Mouse (Mus musculus) liver, embryonic 15.5 days (tissue): Measurements from ENCODE around the gene Hk3. TPM values are rescaled to one million over a fixed set of nuclear protein-coding genes. Genes with fewer than 3 reads are reported as not detected.

Source experiments
- ATAC-seq: fragments of 200-750 bp; cut with Nextera tagmentation; 2 replicates; pipeline ENCODE4 v1.8.0; 2017; ENCODE audit warnings: moderate number of reproducible peaks, mild to moderate bottlenecking, moderate library complexity; ENCODE audit not compliant: insufficient read depth
- H3K27ac ChIP-seq: fragments of 300-500 bp; sonication (generic); replicated peaks from 2 replicates; pipeline ENCODE4 v1.5.1; 2015; ENCODE audit warnings: mild to moderate bottlenecking, inconsistent platforms
- H3K27me3 ChIP-seq: fragments of 300-500 bp; sonication (generic); 2 replicates; pipeline ENCODE4 v1.6.1; 2015; ENCODE audit warnings: mild to moderate bottlenecking, inconsistent platforms
- H3K36me3 ChIP-seq: fragments of 300-500 bp; sonication (generic); replicated peaks from 2 replicates; pipeline ENCODE4 v1.6.1; 2015; ENCODE audit warnings: moderate library complexity, mild to moderate bottlenecking, inconsistent platforms
- H3K4me1 ChIP-seq: fragments of 300-500 bp; sonication (generic); replicated peaks from 2 replicates; pipeline ENCODE4 v1.6.1; 2015; ENCODE audit warnings: inconsistent platforms
- H3K4me2 ChIP-seq: fragments of 300-500 bp; sonication (generic); 2 replicates; pipeline ENCODE4 v1.6.1; 2015; ENCODE audit warnings: moderate library complexity, mild to moderate bottlenecking, inconsistent platforms
- H3K4me3 ChIP-seq: fragments of 300-500 bp; sonication (generic); replicated peaks from 2 replicates; pipeline ENCODE4 v1.5.1; 2015; ENCODE audit warnings: mild to moderate bottlenecking, inconsistent platforms
- H3K9ac ChIP-seq: fragments of 300-500 bp; sonication (generic); 2 replicates; pipeline ENCODE4 v1.6.1; 2015; ENCODE audit warnings: moderate library complexity, mild to moderate bottlenecking, inconsistent platforms
- H3K9me3 ChIP-seq: fragments of 300-500 bp; sonication (generic); replicated peaks from 2 replicates; pipeline ENCODE4 v1.6.1; 2016; ENCODE audit warnings: inconsistent platforms
- WGBS: fragments of 180-500 bp; shearing (Covaris S2); methylation state at CpG from one replicate; pipeline ENCODE4 v1.1.7; 2015; ENCODE audit warnings: mixed read lengths; ENCODE audit not compliant: insufficient replicate concordance; 5-methylcytosine and 5-hydroxymethylcytosine counted together
- polyA plus RNA-seq: library from polyadenylated mRNA; unstranded; fragments of >200 nt; fragmentation: Nextera tagmentation; extraction: Ambion mirVana; gene quantifications from 2 replicates; pipeline ENCODE4 v1.2.1, GENCODE M21; 2015

The Hk3 gene
- polyA plus RNA-seq, result 6.6 and 7.9 TPM in 2 replicates

GRCm38 (mm10) chr13:55021194-55021779 lies at the start of gene Hk3:
Hk3 (minus strand) TSS chr13:55021385.
- Histone ChIP-seq H3K4me2 (0 out of 2 replicates have a peak within 1 kb of the TSS, but pooled peaks have one; percentile 15), H3K4me3 (peak within 1 kb of the TSS; percentile 18; the same call in 1 of the 2 replicates), H3K9ac (no peak within 1 kb of the TSS), H3K9me3 (no peaks in the 10 kb centered on the region), H3K36me3 (no peaks in the 10 kb centered on the region), H3K4me1 (no peaks in the 10 kb centered on the region; the same call in 1 of the 2 replicates), H3K27ac (peak within 1 kb of the TSS; percentile 33; the same call in 1 of the 2 replicates), H3K27me3 (no peaks in the 10 kb centered on the region)
- no peak for ATAC-seq
- WGBS, result 52% methylated on average over 13 of the region's 13 CpGs

GRCm38 (mm10) chr13:55069719-55070118 lies 48.5 kb upstream of the Hk3 start:
- Histone ChIP-seq H3K4me1 (no peaks in the 10 kb centered on the region), H3K9me3 (no peaks in the 10 kb centered on the region), H3K4me3 (no peak overlapping the region), H3K9ac (no peak overlapping the region), H3K36me3 (peaks cover 6% of the 10 kb centered on the region), H3K4me2 (no peak overlapping the region), H3K27ac (no peak overlapping the region), H3K27me3 (no peaks in the 10 kb centered on the region)
- 61% methylated on average over 7 of the region's 7 CpGs for WGBS
- ATAC-seq, result no peak

- no peaks in the 10 kb centered on the region for H3K27me3 ChIP-seq
- no peak for ATAC-seq
- WGBS, result 57% methylated on average over 2 of the region's 2 CpGs
- no peak overlapping the region for H3K9ac ChIP-seq
- H3K9me3 ChIP-seq, result no peaks in the 10 kb centered on the region
- H3K4me3 ChIP-seq, result no peak overlapping the region
- no peak overlapping the region for H3K27ac ChIP-seq
- H3K4me2 ChIP-seq, result no peak overlapping the region
- peaks cover under 1% of the 10 kb centered on the region; the same call in 1 of the 2 replicates for H3K36me3 ChIP-seq
- no peaks in the 10 kb centered on the region for H3K4me1 ChIP-seq
Measured at GRCm38 (mm10) chr13:55063276-55063675, 42.1 kb upstream of the Hk3 start.

GRCm38 (mm10) chr13:55058042-55058441 lies 36.9 kb upstream of the Hk3 start:
- Histone ChIP-seq H3K9ac (no peak overlapping the region), H3K4me2 (no peak overlapping the region), H3K36me3 (peaks cover 14% of the 10 kb centered on the region; the same call in 1 of the 2 replicates), H3K27me3 (no peaks in the 10 kb centered on the region), H3K4me3 (no peak overlapping the region), H3K4me1 (no peaks in the 10 kb centered on the region), H3K27ac (no peak overlapping the region), H3K9me3 (no peaks in the 10 kb centered on the region)
- ATAC-seq, result no peak
- WGBS, result 74% methylated on average over 2 of the region's 2 CpGs

- 73% methylated on average over 3 of the region's 3 CpGs for WGBS
- Histone ChIP-seq H3K27ac (no peak overlapping the region), H3K4me1 (no peaks in the 10 kb centered on the region), H3K27me3 (no peaks in the 10 kb centered on the region), H3K4me3 (no peak overlapping the region), H3K9me3 (no peaks in the 10 kb centered on the region), H3K36me3 (peaks cover 37% of the 10 kb centered on the region), H3K4me2 (no peak overlapping the region), H3K9ac (no peak overlapping the region)
- no peak for ATAC-seq
Measured at GRCm38 (mm10) chr13:55047706-55048105, 26.5 kb upstream of the Hk3 start.

GRCm38 (mm10) chr13:55040016-55040415 lies 18.8 kb upstream of the Hk3 start:
- Histone ChIP-seq H3K27me3 (no peaks in the 10 kb centered on the region), H3K4me2 (no peak overlapping the region), H3K4me3 (no peak overlapping the region), H3K9ac (no peak overlapping the region), H3K4me1 (no peaks in the 10 kb centered on the region), H3K36me3 (peaks cover 18% of the 10 kb centered on the region), H3K9me3 (no peaks in the 10 kb centered on the region), H3K27ac (0 out of 2 replicates have a peak overlapping the region, but pooled peaks have one; percentile 42)
- WGBS, result 70% methylated on average over 2 of the region's 2 CpGs
- no peak for ATAC-seq

- Histone ChIP-seq H3K4me2 (no peak overlapping the region), H3K4me3 (no peak overlapping the region), H3K9me3 (no peaks in the 10 kb centered on the region), H3K9ac (no peak overlapping the region), H3K4me1 (no peaks in the 10 kb centered on the region; the same call in 1 of the 2 replicates), H3K36me3 (peaks cover 14% of the 10 kb centered on the region), H3K27ac (no peak overlapping the region), H3K27me3 (no peaks in the 10 kb centered on the region)
- WGBS, result 60% methylated on average over 2 of the region's 2 CpGs
- ATAC-seq, result no peak
Measured at GRCm38 (mm10) chr13:55024215-55024614, 3.0 kb upstream of the Hk3 start.

GRCm38 (mm10) chr13:55022715-55023114 lies 1.5 kb upstream of the Hk3 start:
- ATAC-seq, result no peak
- Histone ChIP-seq H3K27ac (no peak overlapping the region), H3K4me2 (0 out of 2 replicates have a peak overlapping the region, but pooled peaks have one; percentile 2), H3K9me3 (no peaks in the 10 kb centered on the region), H3K4me1 (no peaks in the 10 kb centered on the region; the same call in 1 of the 2 replicates), H3K36me3 (peaks cover 2% of the 10 kb centered on the region), H3K9ac (no peak overlapping the region), H3K4me3 (no peak overlapping the region), H3K27me3 (no peaks in the 10 kb centered on the region)
- 55% methylated on average over 9 of the region's 9 CpGs for WGBS

- no peak overlapping the region for H3K9ac ChIP-seq
- H3K36me3 ChIP-seq, result no peaks in the 10 kb centered on the region
- H3K9me3 ChIP-seq, result no peaks in the 10 kb centered on the region
- H3K4me2 ChIP-seq, result no peak overlapping the region
- no peak for ATAC-seq
- no peak overlapping the region for H3K4me3 ChIP-seq
- H3K27ac ChIP-seq, result no peak overlapping the region
- H3K4me1 ChIP-seq, result no peaks in the 10 kb centered on the region; the same call in 1 of the 2 replicates
- 61% methylated on average over 4 of the region's 4 CpGs for WGBS
- H3K27me3 ChIP-seq, result no peaks in the 10 kb centered on the region
Measured at GRCm38 (mm10) chr13:55022256-55022655, 1.1 kb upstream of the Hk3 start.

GRCm38 (mm10) chr13:55020051-55020450 lies 1.1 kb downstream of the Hk3 start:
- no peak for ATAC-seq
- Histone ChIP-seq H3K9ac (no peak overlapping the region), H3K9me3 (no peaks in the 10 kb centered on the region), H3K27me3 (no peaks in the 10 kb centered on the region), H3K4me1 (no peaks in the 10 kb centered on the region; the same call in 1 of the 2 replicates), H3K4me2 (no peak overlapping the region), H3K27ac (no peak overlapping the region), H3K36me3 (no peaks in the 10 kb centered on the region), H3K4me3 (0 out of 2 replicates have a peak overlapping the region, but pooled peaks have one; percentile 4)
- 61% methylated on average over 4 of the region's 4 CpGs for WGBS

- Histone ChIP-seq H3K27me3 (no peaks in the 10 kb centered on the region), H3K4me3 (no peak overlapping the region), H3K36me3 (no peaks in the 10 kb centered on the region), H3K4me2 (no peak overlapping the region), H3K9me3 (no peaks in the 10 kb centered on the region), H3K9ac (no peak overlapping the region), H3K4me1 (no peaks in the 10 kb centered on the region; the same call in 1 of the 2 replicates), H3K27ac (no peak overlapping the region)
- no peak for ATAC-seq
- 43% methylated on average over 3 of the region's 3 CpGs for WGBS
Measured at GRCm38 (mm10) chr13:55019181-55019580, 2.0 kb downstream of the Hk3 start.
